Mouse (Mus musculus): ENCODE measurements around the gene Sv2a.

Gene Sv2a

DNA sequence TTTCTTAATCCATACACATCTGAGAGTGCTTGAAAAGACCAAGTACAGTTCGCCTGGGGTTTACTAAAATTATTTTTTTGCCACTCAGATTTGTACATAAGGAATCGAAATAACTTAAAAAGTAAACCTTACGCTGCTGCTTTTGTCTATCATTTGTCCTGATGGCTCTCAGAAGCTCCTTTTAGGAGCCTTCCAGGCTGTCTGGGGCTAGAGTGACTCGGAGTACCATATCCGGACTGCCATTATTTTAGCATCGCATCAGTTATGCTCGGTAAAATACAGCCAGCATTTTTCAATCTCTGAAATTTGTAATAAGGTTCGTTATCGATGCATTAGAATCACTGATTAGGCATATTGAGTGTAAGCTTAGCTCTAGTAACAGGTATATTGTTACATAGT, 59.8 kb downstream of the Sv2a start:
- in situ Hi-C loops (cut with MboI; ENCODE audit: low sequenced_read_pairs), result no loop called here

DNA sequence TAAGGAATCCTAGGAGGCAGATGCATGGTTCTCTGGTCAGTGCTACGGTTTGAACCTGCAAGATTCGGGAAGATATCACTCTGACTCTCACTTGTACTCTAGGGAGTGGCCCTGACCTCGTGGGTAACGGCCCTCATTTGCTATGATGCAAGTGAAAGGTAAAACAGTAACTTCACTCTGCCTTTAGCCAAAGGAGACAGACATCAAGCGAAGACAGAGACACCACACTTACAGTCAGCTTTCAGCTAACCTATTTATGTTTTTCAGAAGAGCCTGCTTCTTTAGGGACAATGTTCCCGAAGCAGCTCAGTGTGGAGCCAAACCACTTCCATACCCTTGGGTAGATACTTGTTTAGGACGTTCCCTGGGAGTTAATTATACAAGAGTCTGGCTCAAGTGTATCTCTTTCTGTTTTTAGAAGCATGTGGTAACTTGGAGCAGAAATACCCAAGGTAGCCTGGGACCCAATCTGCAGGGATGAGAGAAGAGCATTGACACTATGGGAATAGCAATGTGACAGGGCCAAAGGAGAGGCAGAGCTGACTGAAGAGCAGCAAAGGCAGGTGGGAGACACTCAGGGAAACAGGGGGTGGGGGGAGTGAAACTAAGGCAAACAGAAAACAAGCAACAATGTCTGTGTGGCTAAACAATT, 63.1 kb downstream of the Sv2a start:
- in situ Hi-C loops (cut with MboI; ENCODE audit: low sequenced_read_pairs), result no loop called here
